Mouse (Mus musculus) C2C12 (cell line): ENCODE data around the gene Tnni3k. TPM values are rescaled to one million over a fixed set of nuclear protein-coding genes. Genes with fewer than 3 reads are reported as not detected.
"Not testable (repeated sequence)": the region's sequence is repeated elsewhere in the genome, so short reads cannot be mapped to it uniquely, and the experiment has no call there.

Source experiments
- H3K27me3 ChIP-seq: one replicate; pipeline ENCODE4 v1.6.1; 2011; ENCODE audit not compliant: control insufficient read depth, insufficient read depth, insufficient read length
- H3K36me3 ChIP-seq: one replicate; pipeline ENCODE4 v1.6.1; 2011; ENCODE audit not compliant: control insufficient read depth, insufficient read depth
- H3K4me3 ChIP-seq: one replicate; pipeline ENCODE4 v1.5.1; 2011; ENCODE audit warnings: mild to moderate bottlenecking, control low read depth; ENCODE audit not compliant: poor library complexity, insufficient read depth, severe bottlenecking
- H3K79me2 ChIP-seq: one replicate; pipeline ENCODE4 v1.6.1; 2011; ENCODE audit not compliant: control insufficient read depth, insufficient read depth
- H3K79me3 ChIP-seq: one replicate; pipeline ENCODE4 v1.6.1; 2011; ENCODE audit warnings: low read depth, control low read depth
- H3ac ChIP-seq: one replicate; pipeline ENCODE3; 2011; ENCODE audit warnings: low read depth; ENCODE audit not compliant: control insufficient read depth, insufficient read length
- CEBPB ChIP-seq: IDR thresholded peaks from one replicate; pipeline ENCODE4 v1.6.1; 2011; ENCODE audit warnings: low read depth, mild to moderate bottlenecking, control low read depth, moderate library complexity
- CTCF ChIP-seq: IDR thresholded peaks from one replicate; pipeline ENCODE4 v1.5.1; 2011; ENCODE audit not compliant: control insufficient read depth, insufficient read depth, insufficient read length
- FOSL1 ChIP-seq: IDR thresholded peaks from one replicate; pipeline ENCODE4 v1.8.0; 2011; ENCODE audit warnings: mild to moderate bottlenecking, low read length; ENCODE audit not compliant: poor library complexity, insufficient read depth, severe bottlenecking
- MAX ChIP-seq: IDR thresholded peaks from one replicate; pipeline ENCODE4 v1.6.1; 2011; ENCODE audit warnings: mild to moderate bottlenecking, control low read depth
- MYOD1 ChIP-seq: IDR thresholded peaks from one replicate; pipeline ENCODE4 v1.6.1; 2011; ENCODE audit warnings: low read depth; ENCODE audit not compliant: control insufficient read depth, insufficient read length
- MYOG ChIP-seq: IDR thresholded peaks from one replicate; pipeline ENCODE4 v1.6.1; 2011; ENCODE audit not compliant: control insufficient read depth, insufficient read length; ENCODE audit errors: extremely low read depth
- USF1 ChIP-seq: IDR thresholded peaks from one replicate; pipeline ENCODE4 v1.6.1; 2011; ENCODE audit warnings: low read depth, mild to moderate bottlenecking, control low read depth, moderate library complexity
- polyA plus RNA-seq: library from polyadenylated mRNA; unstranded; fragments of >200 nt; fragmentation: generic; extraction: Trizol; gene quantifications from one replicate; pipeline ENCODE4 v1.2.1, GENCODE M21; 2012; ENCODE audit warnings: missing spikeins

Tnni3k gene
- polyA plus RNA-seq, 1 experiment = 0.30 TPM

GRCm38 (mm10) chr3:154819684-154820083 lies 235.5 kb downstream of the Tnni3k start:
- H3K79me3 ChIP-seq, H3ac ChIP-seq, H3K27me3 ChIP-seq, H3K79me2 ChIP-seq, H3K4me3 ChIP-seq, H3K36me3 ChIP-seq: not testable (repeated sequence)
- peak; percentile 26 for TF ChIP-seq MAX

GRCm38 (mm10) chr3:154817732-154818131 lies 237.5 kb downstream of the Tnni3k start:
- no peak overlapping the region for H3ac ChIP-seq
- no peaks in the 10 kb centered on the region for H3K27me3 ChIP-seq
- no peaks in the 10 kb centered on the region for H3K79me2 ChIP-seq
- no peak overlapping the region for H3K4me3 ChIP-seq
- TF ChIP-seq USF1 (no peak), FOSL1 (no peak), CTCF (peak; percentile 50), MYOD1 (no peak)
- H3K36me3 ChIP-seq = no peaks in the 10 kb centered on the region
- H3K79me3 ChIP-seq = no peaks in the 10 kb centered on the region

GRCm38 (mm10) chr3:154816801-154817625 lies 238.2 kb downstream of the Tnni3k start:
- Histone ChIP-seq H3ac (no peak overlapping the region), H3K27me3 (no peaks in the 10 kb centered on the region), H3K79me2 (no peaks in the 10 kb centered on the region), H3K4me3 (no peak overlapping the region), H3K79me3 (no peaks in the 10 kb centered on the region), H3K36me3 (no peaks in the 10 kb centered on the region)
- TF ChIP-seq MYOD1 (no peak), CTCF (no peak), CEBPB (no peak), MYOG (no peak), USF1 (no peak), FOSL1 (no peak), MAX (no peak)

GRCm38 (mm10) chr3:154816231-154816630 lies 239.0 kb downstream of the Tnni3k start:
- Histone ChIP-seq H3K79me3 (no peaks in the 10 kb centered on the region), H3K4me3 (no peak overlapping the region), H3K27me3 (no peaks in the 10 kb centered on the region), H3K79me2 (no peaks in the 10 kb centered on the region), H3K36me3 (no peaks in the 10 kb centered on the region), H3ac (no peak overlapping the region)
- TF ChIP-seq MAX = no peak
- no peak for TF ChIP-seq MYOD1
- TF ChIP-seq MYOG = no peak
- no peak for TF ChIP-seq CTCF
- TF ChIP-seq USF1 = no peak
- no peak for TF ChIP-seq CEBPB
- TF ChIP-seq FOSL1 = no peak

- TF ChIP-seq USF1 (no peak), CEBPB (no peak), MYOD1 (no peak), CTCF (no peak), MYOG (no peak), FOSL1 (no peak), MAX (no peak)
- no peaks in the 10 kb centered on the region for H3K79me3 ChIP-seq
- no peaks in the 10 kb centered on the region for H3K36me3 ChIP-seq
- no peaks in the 10 kb centered on the region for H3K27me3 ChIP-seq
- H3K79me2 ChIP-seq = no peaks in the 10 kb centered on the region
- H3K4me3 ChIP-seq = no peak overlapping the region
- no peak overlapping the region for H3ac ChIP-seq
These were observed 239.6 kb downstream of the Tnni3k start for GRCm38 (mm10) chr3:154815606-154816005.

- no peaks in the 10 kb centered on the region for H3K79me3 ChIP-seq
- H3K4me3 ChIP-seq = no peak overlapping the region
- no peaks in the 10 kb centered on the region for H3K27me3 ChIP-seq
- H3K79me2 ChIP-seq = no peaks in the 10 kb centered on the region
- no peak overlapping the region for H3ac ChIP-seq
- TF ChIP-seq USF1 = no peak
- TF ChIP-seq MYOG = no peak
- TF ChIP-seq FOSL1 = no peak
- no peak for TF ChIP-seq MAX
- no peak for TF ChIP-seq MYOD1
- no peak for TF ChIP-seq CEBPB
- no peak for TF ChIP-seq CTCF
- H3K36me3 ChIP-seq = no peaks in the 10 kb centered on the region
These were observed 242.3 kb downstream of the Tnni3k start for GRCm38 (mm10) chr3:154812893-154813292.
